Mouse (Mus musculus): ENCODE measurements around the gene Cipc.

DNA sequence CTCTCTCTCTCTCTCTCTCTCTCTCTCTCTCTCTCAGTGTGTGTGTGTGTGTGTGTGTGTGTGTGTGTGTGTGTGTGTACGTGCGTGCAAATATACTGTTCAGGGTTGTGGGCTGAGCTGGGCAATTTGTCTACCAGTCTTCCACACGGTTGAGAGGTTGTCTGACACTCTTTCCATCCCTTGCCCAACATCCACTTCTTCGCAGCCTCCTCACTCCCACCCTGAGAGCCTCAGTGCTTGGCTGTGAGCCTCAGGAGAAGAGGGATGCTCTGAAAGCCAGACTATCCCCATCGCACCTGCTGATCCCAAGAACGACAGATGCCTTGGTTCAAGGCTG lies 54.0 kb downstream of the Cipc start:
- TF ChIP-seq FLI1 (IDR thresholded peaks at IDR 0.05; ENCODE audit: low read length) (no peak), GATA1 (IDR thresholded peaks at IDR 0.05; ENCODE audit: borderline replicate concordance, low read length) (no peak)

Data from megakaryocyte, embryonic 14.5 days (primary cell).